23 mouse cellular contexts compared by ENCODE assay signal in genomic region chr5:100378981-100379380, GRCm38 (mm10). TPM values are rescaled to one million over a fixed set of nuclear protein-coding genes. Genes with fewer than 3 reads are reported as not detected.
DNase-seq lines count a peak whose midpoint lies in the region; TF ChIP-seq lines count a peak whose summit lies in the region.
"Had no signal": no experiment of that assay in that cellular context is flagged by ENCODE, and none has a peak within 500 bp of the region (broad histone marks: within the 10 kb centered on the region; RNA-seq: fewer than 3 reads in every experiment).

No protein-coding gene starts in this region.

- TF ChIP-seq CTCF in gastrocnemius, adult 2 months (IDR thresholded peaks at IDR 0.05) = no peak

- intact Hi-C loops in gastrocnemius, adult 2 months (cut with DNase I) = no loop called here
- intact Hi-C loops in gastrocnemius, postnatal 36 days (cut with DNase I) = no loop called here
- intact Hi-C loops in heart, postnatal 10 days (cut with DNase I) = no loop called here

- DNase-seq in adrenal gland, adult 8-10 months = peak; percentile 23
- no peak for DNase-seq in adrenal gland, postnatal 25 days
- no peak for DNase-seq in gastrocnemius, adult 2 months
- no peak for DNase-seq in gastrocnemius, postnatal 36 days
- DNase-seq in adrenal gland, postnatal 36 days = peak; percentile 44 to 46
- peak; percentile 21 for DNase-seq in skeletal muscle tissue, adult 2 months (ENCODE audit: low read depth, low spot score)
- no peak for DNase-seq in heart, postnatal 10 days
- DNase-seq: cerebellum, adult 11 months; cerebellum, adult 2 months; cerebellum, adult 9-11 months; cerebellum, postnatal 25 days; forebrain, postnatal 0 days; gastrocnemius, postnatal 10 days; heart, postnatal 14 days; heart, postnatal 4 days; kidney, adult 11 months; kidney, adult 8-10 months had no signal

- H3K27ac ChIP-seq in gastrocnemius, adult 2 months = peak overlapping the region; percentile 59
- H3K27ac ChIP-seq: embryonic facial prominence, embryonic 12.5 days; embryonic facial prominence, embryonic 15.5 days; heart, embryonic 15.5 days; hindbrain, embryonic 14.5 days; hindbrain, postnatal 0 days had no signal

- H3K4me3 ChIP-seq in gastrocnemius, adult 2 months = no peak overlapping the region
- H3K4me3 ChIP-seq: embryonic facial prominence, embryonic 12.5 days; embryonic facial prominence, embryonic 15.5 days; heart, embryonic 12.5 days; heart, embryonic 15.5 days had no signal

RNA-seq across cellular contexts. Expression of gene Sec31a, which starts 37.1 kb away (rescaled TPM):
- total RNA-seq in adrenal gland, adult 8-10 months (2022) = 100 to 1,000 TPM; 160 to 183 (median 173) TPM
- 156 and 198 TPM in 2 replicates for total RNA-seq in adrenal gland, postnatal 25 days (2021)
- total RNA-seq in gastrocnemius, adult 2 months (2021) = 10 to 100 TPM; 65.4 to 71.0 TPM
- 10 to 100 TPM; 50.8 to 59.9 TPM for total RNA-seq in gastrocnemius, postnatal 36 days (2021)
- 100 to 1,000 TPM; 155 to 161 TPM for total RNA-seq in adrenal gland, postnatal 36 days (2021)
- 100 to 1,000 TPM; 144 to 150 TPM for total RNA-seq in heart, postnatal 10 days (2021)

Comparison
In these comparisons a context has a peak if more than half of its experiments do, and no peak if none do; other contexts are left out.
1. DNase-seq: peak in adrenal gland, adult 8-10 months (single experiment), adrenal gland, postnatal 36 days (2 of 2) and skeletal muscle tissue, adult 2 months (single experiment); none in adrenal gland, postnatal 25 days (single experiment), gastrocnemius, adult 2 months (single experiment), gastrocnemius, postnatal 36 days (0 of 2) and heart, postnatal 10 days (0 of 2).